Mouse (Mus musculus): ENCODE data around the gene Prkch. TPM values are rescaled to one million over a fixed set of nuclear protein-coding genes. Genes with fewer than 3 reads are reported as not detected.
A peak's percentile ranks its signal among the peaks of the same experiment; 100 is the strongest.

The Prkch gene
- total RNA-seq, 4 experiments from 2014 or later, result 11.8 to 20.1 (median 17.1) TPM

GRCm38 (mm10) chr12:73685875-73686274, 101.3 kb downstream of the Prkch start:
- no peak for DNase-seq

- DNase-seq, result no peak
Measured at GRCm38 (mm10) chr12:73686456-73686855, 101.9 kb downstream of the Prkch start.

- peak; percentile 65 for DNase-seq
Measured at GRCm38 (mm10) chr12:73687077-73688035, 102.8 kb downstream of the Prkch start.

GRCm38 (mm10) chr12:73692321-73692720, 107.7 kb downstream of the Prkch start:
- no peak for DNase-seq

GRCm38 (mm10) chr12:73693347-73693746, 108.8 kb downstream of the Prkch start:
- DNase-seq, result peak; percentile 38

- no peak for DNase-seq
Measured at GRCm38 (mm10) chr12:73694690-73695089, 110.1 kb downstream of the Prkch start.

GRCm38 (mm10) chr12:73695110-73695509, 110.5 kb downstream of the Prkch start:
- DNase-seq, result no peak

GRCm38 (mm10) chr12:73696084-73696483, 111.5 kb downstream of the Prkch start:
- no peak for DNase-seq

- no peak for DNase-seq
Measured at GRCm38 (mm10) chr12:73696946-73697345, 112.3 kb downstream of the Prkch start.

- no peak for DNase-seq
Measured at GRCm38 (mm10) chr12:73698436-73698835, 113.8 kb downstream of the Prkch start.

GRCm38 (mm10) chr12:73698841-73699240, 114.2 kb downstream of the Prkch start:
- no peak for DNase-seq

GRCm38 (mm10) chr12:73699471-73700186, 115.0 kb downstream of the Prkch start:
- no peak for DNase-seq

GRCm38 (mm10) chr12:73700544-73701069, 116.0 kb downstream of the Prkch start:
- no peak for DNase-seq

GRCm38 (mm10) chr12:73701999-73702398, 117.4 kb downstream of the Prkch start:
- no peak for DNase-seq

- no peak for DNase-seq
Measured at GRCm38 (mm10) chr12:73704382-73704781, 119.8 kb downstream of the Prkch start.

- no peak for DNase-seq
Measured at GRCm38 (mm10) chr12:73705097-73705690, 120.6 kb downstream of the Prkch start.

- DNase-seq, result no peak
Measured at GRCm38 (mm10) chr12:73708498-73708897, 123.9 kb downstream of the Prkch start.

- DNase-seq, result peak; percentile 66
Measured at GRCm38 (mm10) chr12:73708920-73709319, 124.3 kb downstream of the Prkch start.

GRCm38 (mm10) chr12:73710846-73711245, 126.2 kb downstream of the Prkch start:
- DNase-seq, result no peak

- DNase-seq, result no peak
Measured at GRCm38 (mm10) chr12:73712122-73712521, 127.5 kb downstream of the Prkch start.

- no peak for DNase-seq
Measured at GRCm38 (mm10) chr12:73714589-73714988, 130.0 kb downstream of the Prkch start.

GRCm38 (mm10) chr12:73715331-73715730, 130.7 kb downstream of the Prkch start:
- no peak for DNase-seq

Measured in adrenal gland, adult 8-10 months (tissue).